Mouse (Mus musculus) stomach, embryonic 14.5 days (tissue): Measurements from ENCODE around the gene Borcs5. TPM values are rescaled to one million over a fixed set of nuclear protein-coding genes. Genes with fewer than 3 reads are reported as not detected.
"Not testable (repeated sequence)": the region's sequence is repeated elsewhere in the genome, so short reads cannot be mapped to it uniquely, and the experiment has no call there.

Experiments
- ATAC-seq: fragments of 200-750 bp; cut with Nextera tagmentation; 2 replicates; pipeline ENCODE4 v1.8.0; 2017; ENCODE audit warnings: low read depth, moderate TSS enrichment; ENCODE audit not compliant: insufficient number of reproducible peaks, insufficient read depth, low FRiP score
- H3K27ac ChIP-seq: fragments of 300-500 bp; sonication (generic); 2 replicates; pipeline ENCODE4 v1.5.1; 2014; ENCODE audit warnings: mild to moderate bottlenecking, low read length, moderate library complexity, mixed read lengths
- H3K27me3 ChIP-seq: fragments of 300-500 bp; sonication (generic); 2 replicates; pipeline ENCODE4 v1.6.1; 2014; ENCODE audit warnings: low read length, control low read depth, mixed read lengths; ENCODE audit not compliant: control insufficient read depth, insufficient read depth
- H3K36me3 ChIP-seq: fragments of 300-500 bp; sonication (generic); 2 replicates; pipeline ENCODE4 v1.6.1; 2014; ENCODE audit warnings: mild to moderate bottlenecking, control low read depth, low read length, moderate library complexity, mixed read lengths; ENCODE audit not compliant: control insufficient read depth, insufficient read depth
- H3K4me1 ChIP-seq: fragments of 300-500 bp; sonication (generic); 2 replicates; pipeline ENCODE4 v1.6.1; 2014; ENCODE audit warnings: low read length, control low read depth, mixed read lengths; ENCODE audit not compliant: control insufficient read depth, insufficient read depth
- H3K4me2 ChIP-seq: fragments of 300-500 bp; sonication (generic); replicated peaks from 2 replicates; pipeline ENCODE4 v1.6.1; 2014; ENCODE audit warnings: low read depth, low read length, control low read depth
- H3K4me3 ChIP-seq: fragments of 300-500 bp; sonication (generic); 2 replicates; pipeline ENCODE4 v1.5.1; 2014; ENCODE audit warnings: low read depth, low read length, control low read depth
- H3K9ac ChIP-seq: fragments of 300-500 bp; sonication (generic); replicated peaks from 2 replicates; pipeline ENCODE4 v1.6.1; 2014; ENCODE audit warnings: low read depth, mild to moderate bottlenecking, control low read depth, low read length, moderate library complexity, mixed read lengths
- H3K9me3 ChIP-seq: fragments of 300-500 bp; sonication (generic); 2 replicates; pipeline ENCODE4 v1.6.1; 2016; ENCODE audit warnings: low read depth, low read length, control low read depth; ENCODE audit not compliant: control insufficient read depth
- WGBS: fragments of 180-500 bp; shearing (Covaris S2); extraction: QIAGEN DNeasy Blood & Tissue Kit; methylation state at CpG from one replicate; pipeline ENCODE4 v1.1.7; 2014; 5-methylcytosine and 5-hydroxymethylcytosine counted together
- polyA plus RNA-seq: library from polyadenylated mRNA; unstranded; fragments of >200 nt; fragmentation: Nextera tagmentation; extraction: Ambion mirVana; gene quantifications from 2 replicates; pipeline ENCODE4 v1.2.1, GENCODE M21; 2014

Gene Borcs5
- polyA plus RNA-seq, 1 experiment from 2014 or later: 21.1 TPM

DNA sequence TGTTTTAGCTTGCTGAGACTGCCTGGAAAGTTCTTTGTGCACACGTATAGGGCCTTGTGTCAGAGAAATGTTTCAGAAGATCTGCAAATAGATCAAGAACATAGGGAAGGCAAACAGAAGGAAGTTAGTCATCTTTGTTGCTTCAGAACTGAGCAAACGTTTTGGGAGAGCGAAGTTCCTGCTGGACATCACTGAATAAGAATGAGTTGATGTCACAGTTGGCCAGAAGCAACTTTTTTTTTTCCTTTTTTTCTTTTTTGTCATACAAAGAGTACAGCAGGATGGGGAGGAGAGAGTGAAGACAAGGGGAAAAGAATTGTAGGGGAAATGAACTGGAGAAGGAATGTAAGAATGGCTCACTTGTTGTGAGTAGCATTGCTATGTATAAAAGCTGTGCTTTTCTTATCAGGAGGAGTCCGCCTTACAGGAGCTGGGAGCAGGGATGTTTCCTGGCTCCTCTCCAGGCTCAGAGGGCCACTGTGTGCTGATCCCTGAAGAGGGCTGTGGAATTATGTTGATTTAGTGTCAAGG is 31.6 kb downstream of the Borcs5 start:
- no peaks in the 10 kb centered on the region for H3K27me3 ChIP-seq
- H3K4me3 ChIP-seq: no peak overlapping the region
- no peak overlapping the region for H3K4me2 ChIP-seq
- H3K27ac ChIP-seq: peak overlapping the region; percentile 10; the same call in 1 of the 2 replicates
- H3K9ac ChIP-seq: no peak overlapping the region
- H3K4me1 ChIP-seq: 0 out of 2 replicates have a peak, but pooled peaks cover 6% of the 10 kb centered on the region
- WGBS: 45% methylated on average over 4 of the region's 4 CpGs
- H3K36me3 ChIP-seq: no peaks in the 10 kb centered on the region
- H3K9me3 ChIP-seq: no peaks in the 10 kb centered on the region
- 0 out of 2 replicates have a peak, but pooled peaks have one; percentile 35 for ATAC-seq

DNA sequence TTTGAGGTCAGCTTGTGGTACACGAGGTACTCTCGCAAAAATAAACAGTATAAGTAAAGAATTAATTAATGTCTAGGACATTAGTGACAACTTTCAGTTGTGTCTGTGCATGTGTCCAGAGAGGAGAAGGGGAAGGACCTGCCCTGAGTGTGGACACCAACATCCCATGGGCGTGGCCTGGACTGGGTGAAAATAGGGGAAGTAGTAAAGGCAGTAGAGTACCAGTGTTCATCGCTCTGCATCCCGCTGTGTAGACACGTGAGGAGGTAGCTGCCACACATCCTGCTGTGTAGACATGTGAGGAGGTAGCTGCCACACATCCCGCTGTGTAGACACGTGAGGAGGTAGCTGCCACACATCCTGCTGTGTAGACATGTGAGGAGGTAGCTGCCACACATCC is 34.4 kb downstream of the Borcs5 start:
- H3K27ac ChIP-seq, H3K4me2 ChIP-seq, H3K9me3 ChIP-seq, H3K36me3 ChIP-seq, ATAC-seq, H3K27me3 ChIP-seq, H3K4me3 ChIP-seq, H3K9ac ChIP-seq, H3K4me1 ChIP-seq: not testable (repeated sequence)
- 77% methylated on average over 8 of the region's 8 CpGs for WGBS

DNA sequence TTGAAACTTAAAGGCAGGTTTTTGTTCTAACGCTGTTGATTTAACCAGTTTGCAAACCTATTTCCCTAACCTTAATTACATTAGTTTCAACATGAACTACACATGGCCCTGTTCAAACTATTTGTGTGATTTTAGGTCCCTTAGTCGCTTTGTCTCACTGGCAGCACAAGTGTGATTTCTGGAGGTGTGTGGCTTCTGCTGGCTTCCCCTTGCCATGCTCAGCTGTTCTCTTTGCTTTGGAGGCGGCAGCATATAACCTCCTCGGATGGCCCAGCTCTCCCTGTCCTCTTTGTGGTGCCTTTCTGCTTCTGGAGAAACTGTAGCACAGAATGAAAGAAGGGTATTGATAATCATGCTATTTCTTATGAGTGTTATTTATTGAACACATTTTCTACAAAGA is 38.2 kb downstream of the Borcs5 start:
- 62% methylated on average over 4 of the region's 4 CpGs for WGBS

DNA sequence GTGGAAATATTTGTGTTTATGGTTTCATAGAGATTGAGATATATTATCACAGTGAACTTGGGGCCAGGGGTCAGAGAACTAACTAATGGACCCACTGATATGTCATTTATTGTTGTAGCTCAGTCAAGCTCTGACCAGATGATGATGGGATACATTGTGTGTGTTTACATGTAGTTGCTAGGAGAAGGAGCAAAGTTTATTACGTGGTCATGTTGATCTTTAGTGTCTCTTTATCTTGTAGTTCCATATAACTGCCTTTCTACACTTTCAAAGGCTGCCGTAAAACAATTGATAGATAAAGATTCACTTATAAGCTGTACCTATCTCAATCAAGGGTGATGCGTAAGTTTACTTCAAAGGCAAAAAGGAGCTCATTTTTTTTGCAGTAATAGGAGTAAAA is 38.7 kb downstream of the Borcs5 start:
- Histone ChIP-seq H3K9ac (no peak overlapping the region), H3K27me3 (no peaks in the 10 kb centered on the region), H3K36me3 (no peaks in the 10 kb centered on the region), H3K27ac (no peak overlapping the region), H3K4me2 (no peak overlapping the region), H3K9me3 (no peaks in the 10 kb centered on the region), H3K4me1 (no peaks in the 10 kb centered on the region), H3K4me3 (no peak overlapping the region)
- WGBS: 51% methylated on average over 3 of the region's 3 CpGs
- no peak for ATAC-seq

More for the DNA sequence above, 38.2 kb downstream of the Borcs5 start:
- Histone ChIP-seq H3K36me3 (no peaks in the 10 kb centered on the region), H3K9ac (no peak overlapping the region), H3K4me2 (no peak overlapping the region), H3K27ac (no peak overlapping the region), H3K4me1 (no peaks in the 10 kb centered on the region), H3K4me3 (no peak overlapping the region), H3K27me3 (no peaks in the 10 kb centered on the region), H3K9me3 (no peaks in the 10 kb centered on the region)
- no peak for ATAC-seq

DNA sequence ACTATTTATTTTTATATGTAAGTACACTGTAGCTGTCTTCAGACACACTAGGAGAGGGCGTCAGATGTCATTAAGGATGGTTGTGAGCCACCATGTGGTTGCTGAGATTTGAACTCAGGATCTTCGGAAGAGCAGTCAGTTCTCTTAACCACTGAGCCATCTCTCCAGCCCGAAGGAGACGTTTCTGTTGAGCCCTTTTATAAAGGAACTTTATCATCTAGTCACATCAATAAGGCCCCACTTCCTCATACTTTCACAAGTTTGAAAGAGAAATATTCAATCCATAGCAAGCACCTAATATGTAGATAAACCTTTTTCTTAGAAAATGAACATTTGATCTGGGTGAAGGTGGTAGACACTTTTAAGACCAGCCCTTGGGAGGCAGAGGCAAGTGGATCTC is 40.0 kb downstream of the Borcs5 start:
- H3K27me3 ChIP-seq, H3K36me3 ChIP-seq, H3K4me1 ChIP-seq, H3K4me2 ChIP-seq, ATAC-seq, H3K27ac ChIP-seq, H3K9me3 ChIP-seq, H3K9ac ChIP-seq, H3K4me3 ChIP-seq: not testable (repeated sequence)
- 89% methylated on average over 4 of the region's 4 CpGs for WGBS

DNA sequence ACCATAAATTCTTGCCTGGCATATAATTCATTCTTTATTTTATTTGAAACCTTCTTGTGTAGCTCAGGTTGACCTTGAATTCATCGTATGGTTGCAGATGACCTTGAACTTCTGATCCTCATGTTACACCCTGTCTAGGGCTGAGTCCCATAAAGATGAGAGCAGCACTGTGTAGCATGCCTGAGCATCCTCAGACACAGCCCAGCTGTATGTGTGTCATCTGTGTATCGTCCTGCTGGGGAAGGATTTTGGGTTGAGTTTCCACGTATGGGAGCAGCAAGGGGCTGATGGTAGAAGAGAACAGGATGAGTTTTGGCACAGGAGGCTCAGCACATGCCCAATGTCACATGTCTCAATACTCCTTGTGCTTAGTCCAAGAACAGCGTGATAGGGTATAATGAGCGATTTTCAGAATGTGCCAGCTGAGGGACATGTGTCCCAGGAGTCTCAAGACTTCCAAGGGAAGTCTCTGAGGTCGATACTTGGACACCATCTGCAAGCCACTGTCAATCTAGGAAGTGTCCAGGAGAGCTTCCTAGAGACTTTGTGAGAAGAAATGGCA is 45.1 kb downstream of the Borcs5 start:
- no peak overlapping the region for H3K4me2 ChIP-seq
- H3K27me3 ChIP-seq: no peaks in the 10 kb centered on the region
- no peaks in the 10 kb centered on the region for H3K36me3 ChIP-seq
- no peaks in the 10 kb centered on the region for H3K9me3 ChIP-seq
- ATAC-seq: no peak
- H3K4me1 ChIP-seq: no peaks in the 10 kb centered on the region
- 72% methylated on average over 6 of the region's 6 CpGs for WGBS
- no peak overlapping the region for H3K4me3 ChIP-seq
- H3K27ac ChIP-seq: no peak overlapping the region
- H3K9ac ChIP-seq: no peak overlapping the region

DNA sequence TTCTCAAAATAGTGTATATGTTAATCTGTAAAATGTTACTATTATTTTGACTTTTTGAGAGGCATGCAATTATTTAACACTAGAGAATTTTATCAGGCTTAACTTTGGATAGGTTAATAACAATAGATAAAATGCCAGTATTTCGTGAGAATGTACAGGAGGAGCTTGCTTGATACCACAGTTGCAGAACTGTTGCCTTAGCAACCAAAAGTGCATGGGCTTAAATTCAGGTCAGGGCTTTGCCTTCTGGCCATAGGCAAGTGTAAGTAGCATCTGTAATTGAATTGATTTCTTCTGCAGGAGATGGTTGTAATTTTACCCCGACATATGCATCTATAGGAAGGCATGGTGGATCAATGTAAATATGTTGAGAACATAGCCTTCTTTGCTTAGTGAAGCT is 45.7 kb downstream of the Borcs5 start:
- Histone ChIP-seq H3K4me1 (no peaks in the 10 kb centered on the region), H3K4me3 (no peak overlapping the region), H3K9me3 (no peaks in the 10 kb centered on the region), H3K9ac (no peak overlapping the region), H3K27me3 (no peaks in the 10 kb centered on the region), H3K36me3 (no peaks in the 10 kb centered on the region), H3K4me2 (no peak overlapping the region), H3K27ac (no peak overlapping the region)
- 55% methylated on average over 2 of the region's 2 CpGs for WGBS
- no peak for ATAC-seq

DNA sequence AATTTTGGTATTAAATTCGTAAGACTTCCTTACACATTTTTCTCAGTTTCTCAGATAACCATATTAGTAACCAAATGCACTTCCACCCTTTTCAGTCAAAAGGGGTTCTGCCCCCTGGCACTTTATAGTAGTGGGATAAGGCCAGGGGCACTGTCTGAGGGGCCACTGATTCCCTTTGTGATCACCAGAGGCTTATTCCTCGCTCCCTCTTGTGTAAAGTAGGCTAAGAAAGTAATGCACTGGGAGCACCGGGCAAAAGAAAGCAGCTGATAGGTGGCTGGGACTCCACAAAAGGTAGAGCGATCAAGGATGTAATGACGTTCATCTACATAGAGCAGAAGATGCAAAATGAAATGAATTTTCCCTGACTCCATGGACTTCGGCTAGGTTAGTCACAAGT is 46.2 kb downstream of the Borcs5 start:
- Histone ChIP-seq H3K4me1 (no peaks in the 10 kb centered on the region), H3K27ac (no peak overlapping the region), H3K9me3 (no peaks in the 10 kb centered on the region), H3K9ac (no peak overlapping the region), H3K27me3 (no peaks in the 10 kb centered on the region), H3K36me3 (no peaks in the 10 kb centered on the region), H3K4me2 (no peak overlapping the region), H3K4me3 (no peak overlapping the region)
- ATAC-seq: no peak
- WGBS: 89% methylated on average over 6 of the region's 6 CpGs

DNA sequence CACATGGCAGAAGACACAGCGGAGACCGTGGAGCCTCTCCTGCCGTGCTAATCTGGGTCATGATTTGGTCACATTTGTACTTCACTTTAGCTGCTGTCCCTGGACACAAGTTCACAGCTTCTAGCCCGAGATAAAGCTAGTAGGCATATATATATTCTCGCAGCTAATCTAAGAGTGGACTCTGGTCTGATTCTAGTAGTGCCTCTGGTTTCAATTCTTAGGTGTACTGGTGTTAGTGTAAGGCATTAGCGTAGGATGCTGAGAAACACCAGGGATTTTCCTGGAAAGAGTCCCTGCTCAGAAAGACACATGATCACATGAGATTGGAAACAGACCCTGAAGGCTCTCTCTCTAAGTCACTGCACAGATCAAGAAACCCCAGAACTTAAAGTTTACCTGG is 55.2 kb downstream of the Borcs5 start:
- Histone ChIP-seq H3K9ac (no peak overlapping the region), H3K4me3 (no peak overlapping the region), H3K27ac (no peak overlapping the region), H3K36me3 (no peaks in the 10 kb centered on the region), H3K9me3 (no peaks in the 10 kb centered on the region), H3K4me2 (no peak overlapping the region), H3K4me1 (no peaks in the 10 kb centered on the region), H3K27me3 (no peaks in the 10 kb centered on the region)
- ATAC-seq: no peak
- WGBS: 93% methylated on average over 6 of the region's 6 CpGs
